Mouse (Mus musculus) erythroid progenitor cell, adult 5-6 weeks (primary cell): ENCODE data around the gene Gm17655. TPM values are rescaled to one million over a fixed set of nuclear protein-coding genes. Genes with fewer than 3 reads are reported as not detected.
"Not testable (repeated sequence)": the region's sequence is repeated elsewhere in the genome, so short reads cannot be mapped to it uniquely, and the experiment has no call there.

Experiments used
- ATAC-seq: replicated peaks from 2 replicates; pipeline ENCODE4 v1.8.0; 2016; ENCODE audit warnings: moderate number of reproducible peaks, mild to moderate bottlenecking, moderate TSS enrichment, inconsistent platforms; ENCODE audit not compliant: poor library complexity, low FRiP score, severe bottlenecking
- total RNA-seq, 2 experiments: library from RNA; stranded (forward) in 1 of 2; stranded (reverse) in 1 of 2; fragments of 150-400 nt in 1 of 2; fragments of 186-747, 209-891 nt in 1 of 2; gene quantifications; 2 replicates each; pipeline versions ENCODE4 v1.2.3 to v1.2.4; 2015 to 2017; ENCODE audit warnings: low replicate concordance in 2 of 2

Gene Gm17655
- total RNA-seq, 2 experiments from 2014 or later, result 7.5 TPM; not detected in 1

- peak; percentile 100 for ATAC-seq
Measured at GRCm38 (mm10) chr5:110094030-110094846, 21.9 kb upstream of the Gm17655 start, which contains the start of gene Gm35315. Gene Gm35315, minus strand, starts transcription at chr5:110094420.

GRCm38 (mm10) chr5:110091546-110091945, 19.2 kb upstream of the Gm17655 start:
- no peak for ATAC-seq

GRCm38 (mm10) chr5:110086161-110086866, 14.0 kb upstream of the Gm17655 start:
- ATAC-seq, result no peak

GRCm38 (mm10) chr5:110082961-110083360, 10.6 kb upstream of the Gm17655 start:
- ATAC-seq, result no peak

- peak; percentile 99 for ATAC-seq
Measured at GRCm38 (mm10) chr5:110057637-110058408, 14.5 kb downstream of the Gm17655 start.

- not testable (repeated sequence) for ATAC-seq
Measured at GRCm38 (mm10) chr5:110023694-110024427, 48.5 kb downstream of the Gm17655 start.

- no peak for ATAC-seq
Measured at GRCm38 (mm10) chr5:110023273-110023672, 49.0 kb downstream of the Gm17655 start.

- ATAC-seq, result not testable (repeated sequence)
Measured at GRCm38 (mm10) chr5:110015775-110016174, 56.5 kb downstream of the Gm17655 start.

Other genes starting within 250 kb of the Gm17655 start
- gene Gm15446, start 149.1 kb downstream of the Gm17655 start, total RNA-seq (2015; ENCODE audit: low replicate concordance), result 3.6 and 7.5 TPM in 2 replicates
- gene Gm15446, start 149.1 kb downstream of the Gm17655 start, total RNA-seq (2017; ENCODE audit: low replicate concordance), result 2.5 and 5.5 TPM in 2 replicates
- 5.4 and 16.2 TPM in 2 replicates for gene Zfp932, start 76.0 kb downstream of the Gm17655 start, total RNA-seq (2015; ENCODE audit: low replicate concordance)
- 3.3 and 9.9 TPM in 2 replicates for gene Zfp932, start 76.0 kb downstream of the Gm17655 start, total RNA-seq (2017; ENCODE audit: low replicate concordance)
- not detected in 2 replicates for gene Gm35315, start 21.9 kb upstream of the Gm17655 start, total RNA-seq (2015; ENCODE audit: low replicate concordance)
- gene Gm35315, start 21.9 kb upstream of the Gm17655 start, total RNA-seq (2017; ENCODE audit: low replicate concordance), result not detected in 2 replicates
- not detected in 2 replicates for gene Plcxd1, start 27.5 kb upstream of the Gm17655 start, total RNA-seq (2015; ENCODE audit: low replicate concordance)
- 0.13 TPM in 1 of 2 replicates, not detected in the other for gene Plcxd1, start 27.5 kb upstream of the Gm17655 start, total RNA-seq (2017; ENCODE audit: low replicate concordance)
- gene Gtpbp6, start 35.7 kb upstream of the Gm17655 start, total RNA-seq (2015; ENCODE audit: low replicate concordance), result 2.5 TPM in 1 of 2 replicates, not detected in the other
- 8.5 TPM in 1 of 2 replicates, not detected in the other for gene Gtpbp6, start 35.7 kb upstream of the Gm17655 start, total RNA-seq (2017; ENCODE audit: low replicate concordance)
- 0.36 TPM in 1 of 2 replicates, not detected in the other for gene Zfp605, start 37.6 kb upstream of the Gm17655 start, total RNA-seq (2015; ENCODE audit: low replicate concordance)
- gene Zfp605, start 37.6 kb upstream of the Gm17655 start, total RNA-seq (2017; ENCODE audit: low replicate concordance), result 1.4 and 4.1 TPM in 2 replicates
- gene Chfr, start 63.3 kb upstream of the Gm17655 start, total RNA-seq (2015; ENCODE audit: low replicate concordance), result 52.8 and 58.0 TPM in 2 replicates
- 44.9 and 55.7 TPM in 2 replicates for gene Chfr, start 63.3 kb upstream of the Gm17655 start, total RNA-seq (2017; ENCODE audit: low replicate concordance)
- gene Golga3, start 104.2 kb upstream of the Gm17655 start, total RNA-seq (2015; ENCODE audit: low replicate concordance), result 3.4 and 6.8 TPM in 2 replicates
- gene Golga3, start 104.2 kb upstream of the Gm17655 start, total RNA-seq (2017; ENCODE audit: low replicate concordance), result 13.3 and 16.2 TPM in 2 replicates
- gene Ankle2, start 158.5 kb upstream of the Gm17655 start, total RNA-seq (2015; ENCODE audit: low replicate concordance), result 26.3 and 31.4 TPM in 2 replicates
- gene Ankle2, start 158.5 kb upstream of the Gm17655 start, total RNA-seq (2017; ENCODE audit: low replicate concordance), result 35.5 and 45.2 TPM in 2 replicates
- 11.9 and 14.3 TPM in 2 replicates for gene Pgam5, start 197.4 kb upstream of the Gm17655 start, total RNA-seq (2015; ENCODE audit: low replicate concordance)
- gene Pgam5, start 197.4 kb upstream of the Gm17655 start, total RNA-seq (2017; ENCODE audit: low replicate concordance), result 11.2 and 13.3 TPM in 2 replicates
- 9.2 and 15.5 TPM in 2 replicates for gene Pxmp2, start 213.7 kb upstream of the Gm17655 start, total RNA-seq (2015; ENCODE audit: low replicate concordance)
- 3.3 and 5.6 TPM in 2 replicates for gene Pxmp2, start 213.7 kb upstream of the Gm17655 start, total RNA-seq (2017; ENCODE audit: low replicate concordance)
- gene Pole, start 213.8 kb upstream of the Gm17655 start, total RNA-seq (2015; ENCODE audit: low replicate concordance), result 78.6 and 89.3 TPM in 2 replicates
- 59.6 and 66.5 TPM in 2 replicates for gene Pole, start 213.8 kb upstream of the Gm17655 start, total RNA-seq (2017; ENCODE audit: low replicate concordance)